Mouse (Mus musculus) CH12.LX (cell line): ENCODE data around the gene Hist1h2bk.

ENCODE experiments used
- CHD2 ChIP-seq: IDR thresholded peaks from 2 replicates; pipeline ENCODE4 v1.6.1; 2011; ENCODE audit warnings: low read length, improper control_type of control experiment
- CTCF ChIP-seq, 2 experiments: IDR thresholded peaks in 1 of 2; conservative IDR thresholded peaks in 1 of 2; 2 replicates each; pipeline ENCODE4 v1.5.1; 2011 to 2012; ENCODE audit warnings: low read depth in 2 of 2, low read length in 2 of 2, improper control_type of control experiment in 1 of 2, inconsistent platforms in 1 of 2, mild to moderate bottlenecking in 1 of 2, moderate library complexity in 1 of 2
- HCFC1 ChIP-seq: IDR thresholded peaks from 2 replicates; pipeline ENCODE4 v1.6.1; 2012; ENCODE audit warnings: low read depth, mild to moderate bottlenecking, inconsistent platforms, low read length, improper control_type of control experiment
- MAFK ChIP-seq: IDR thresholded peaks from 2 replicates; pipeline ENCODE4 v1.6.1; 2011; ENCODE audit warnings: low read length, improper control_type of control experiment; ENCODE audit not compliant: insufficient replicate concordance
- MAZ ChIP-seq: IDR thresholded peaks from 2 replicates; pipeline ENCODE4 v1.6.1; 2012; ENCODE audit warnings: low read depth, mild to moderate bottlenecking, inconsistent platforms, low read length, improper control_type of control experiment, moderate library complexity
- POLR2A ChIP-seq: IDR thresholded peaks from 2 replicates; pipeline ENCODE4 v1.6.1; 2011; ENCODE audit warnings: low read depth, mild to moderate bottlenecking, improper control_type of control experiment, low read length
- RAD21 ChIP-seq: IDR thresholded peaks from 2 replicates; pipeline ENCODE4 v1.6.1; 2011; ENCODE audit warnings: low read depth, mild to moderate bottlenecking, low read length, improper control_type of control experiment, moderate library complexity

GRCm38 (mm10) chr13:21997201-21997820 is 38.4 kb upstream of the Hist1h2bk start:
- TF ChIP-seq CTCF (conservative IDR thresholded peaks at IDR 0.05 in 1 of 2, IDR thresholded peaks at IDR 0.05 in 1 of 2; ENCODE audit: low read depth in 2 of 2, low read length in 2 of 2), result no peak
- no peak for TF ChIP-seq RAD21
- no peak for TF ChIP-seq CHD2
- TF ChIP-seq POLR2A, result no peak
- TF ChIP-seq MAFK, result no peak
- no peak for TF ChIP-seq MAZ
- TF ChIP-seq HCFC1, result no peak
